Mouse (Mus musculus): ENCODE data around the gene Dusp3. TPM values are rescaled to one million over a fixed set of nuclear protein-coding genes. Genes with fewer than 3 reads are reported as not detected.
"Not testable (repeated sequence)": the region's sequence is repeated elsewhere in the genome, so short reads cannot be mapped to it uniquely, and the experiment has no call there.

The Dusp3 gene
- polyA plus RNA-seq, 1 experiment, result 135 TPM

DNA sequence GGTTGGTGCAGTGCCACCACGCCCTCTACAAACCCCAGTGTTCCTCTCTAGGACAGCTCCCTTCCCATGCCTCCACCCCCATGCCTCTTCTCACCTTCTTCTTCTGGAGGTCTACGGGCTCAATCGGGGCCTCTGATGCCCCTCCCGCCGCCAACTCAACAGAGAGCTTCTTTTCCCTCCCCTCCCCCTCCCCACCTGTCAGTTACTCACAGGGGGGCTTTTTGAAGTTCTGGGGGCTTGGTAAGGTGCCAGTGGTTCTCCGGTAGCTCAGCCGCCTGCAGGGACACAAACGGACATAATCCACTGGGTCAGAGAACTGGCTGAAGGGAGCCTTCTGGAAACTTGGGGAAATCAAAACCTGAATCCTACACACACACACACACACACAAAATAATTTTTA, 24.7 kb upstream of the Dusp3 start:
- DNase-seq (ENCODE audit: low read depth), result no peak

DNA sequence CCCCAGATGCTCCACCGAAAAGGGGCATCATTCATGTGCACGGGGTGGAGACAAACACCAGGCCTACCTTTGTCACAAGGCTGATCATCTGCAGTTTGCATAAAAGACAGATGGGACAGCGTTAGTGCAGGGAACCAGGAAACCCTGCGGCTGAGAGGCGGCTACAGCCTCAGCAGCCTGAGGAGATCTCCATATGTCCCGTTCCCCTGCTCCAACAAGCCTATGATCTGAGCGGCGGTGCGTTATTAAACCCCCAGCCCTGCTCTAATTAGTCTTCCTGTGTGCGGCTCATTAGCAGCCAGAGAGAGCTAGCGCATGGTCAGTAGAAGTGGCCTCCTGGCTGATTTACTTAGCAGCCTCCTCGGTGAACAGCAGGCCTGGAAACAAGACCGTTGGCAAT, 23.3 kb upstream of the Dusp3 start:
- DNase-seq (ENCODE audit: low read depth), result no peak

DNA sequence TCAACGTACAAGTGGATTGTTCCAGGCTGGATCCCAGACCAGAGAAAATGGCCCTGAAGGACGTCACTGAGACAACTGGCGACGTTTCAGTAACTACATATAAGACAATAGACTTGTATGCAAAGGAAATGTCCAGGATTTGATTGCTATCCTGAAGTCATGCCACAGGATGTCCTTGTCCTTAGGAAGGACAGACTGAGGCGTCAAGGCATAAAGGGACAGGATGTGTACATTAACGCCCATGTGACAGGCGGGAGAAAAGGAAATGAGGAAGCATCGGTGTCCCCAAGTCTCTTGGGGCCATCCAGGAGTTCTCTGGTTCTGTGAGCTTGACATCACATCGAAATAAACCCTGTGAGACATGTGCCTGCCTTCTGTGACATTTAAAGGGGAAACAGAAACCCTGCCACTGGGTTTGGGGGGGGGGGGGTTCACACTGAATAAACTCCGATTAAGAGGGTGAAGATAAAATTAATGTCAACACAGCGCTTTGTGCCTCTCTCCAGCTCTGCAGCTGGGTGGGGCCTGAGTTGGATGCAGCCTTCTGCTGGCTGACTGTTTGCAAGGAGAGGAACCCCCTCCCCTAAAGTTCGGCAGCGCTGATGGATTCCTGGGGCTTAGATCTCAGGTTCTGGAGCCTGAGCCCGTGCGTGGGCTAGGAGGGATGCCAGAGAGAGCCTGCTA, 22.3 kb upstream of the Dusp3 start:
- no peak for DNase-seq (ENCODE audit: low read depth)

DNA sequence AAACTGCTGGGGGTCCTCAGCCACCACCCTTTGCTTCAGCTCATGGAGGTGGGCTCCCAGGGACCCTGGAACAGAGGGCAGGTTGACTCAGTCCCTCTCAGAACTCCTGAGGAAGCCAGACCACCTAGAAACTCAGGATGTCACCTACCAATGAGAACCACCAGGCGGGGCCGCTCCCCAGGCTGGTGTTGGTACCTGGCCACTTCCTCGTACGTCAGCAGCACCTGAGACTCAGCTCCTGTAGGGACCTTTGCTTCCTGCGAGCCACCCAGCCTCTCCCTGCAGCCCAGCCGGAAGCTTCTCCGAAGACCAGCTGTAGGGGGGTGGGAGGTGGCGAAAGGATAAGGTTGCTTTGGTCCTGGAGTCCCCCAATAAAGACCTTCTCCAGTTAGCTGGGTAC, 21.6 kb upstream of the Dusp3 start:
- no peak for DNase-seq (ENCODE audit: low read depth)

DNA sequence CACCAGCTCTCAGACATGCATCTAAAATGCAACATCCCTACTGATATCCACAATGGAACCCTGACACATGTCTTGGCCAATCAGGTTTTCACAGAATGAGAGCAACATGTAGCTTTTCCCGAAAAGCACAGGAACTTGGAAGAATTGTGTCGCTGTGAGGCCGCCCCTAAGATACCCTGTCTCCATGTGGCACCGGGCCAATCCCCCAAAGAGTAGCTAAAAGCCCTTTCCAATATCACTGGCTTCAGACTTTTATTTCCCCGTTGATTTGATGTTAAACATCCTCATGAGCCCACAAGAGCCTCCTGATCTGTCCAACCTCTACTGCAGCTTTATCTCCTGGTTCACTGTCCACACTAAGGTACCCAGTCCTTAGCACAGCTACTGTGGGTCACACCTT, 19.9 kb upstream of the Dusp3 start:
- DNase-seq (ENCODE audit: low read depth), result no peak

DNA sequence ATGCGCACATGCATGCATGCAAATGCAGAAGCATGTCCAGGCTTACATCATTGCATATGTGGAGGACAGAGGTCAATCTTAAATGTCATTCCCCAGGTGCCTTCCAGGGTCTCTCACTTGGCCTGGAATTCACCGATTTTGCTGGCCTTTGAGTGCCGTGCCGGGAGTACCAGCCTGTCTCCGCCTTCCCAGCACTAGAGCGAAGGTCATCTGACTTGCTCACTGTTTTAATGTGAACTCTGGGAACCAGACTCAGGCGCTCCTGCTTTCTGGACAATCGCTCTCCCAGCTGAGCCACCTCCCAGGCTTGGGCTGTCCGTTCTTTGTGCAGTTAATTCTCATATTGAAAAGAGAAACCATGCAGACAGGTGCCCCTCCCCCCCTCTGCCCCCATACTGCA, 19.5 kb upstream of the Dusp3 start:
- DNase-seq (ENCODE audit: low read depth), result no peak

DNA sequence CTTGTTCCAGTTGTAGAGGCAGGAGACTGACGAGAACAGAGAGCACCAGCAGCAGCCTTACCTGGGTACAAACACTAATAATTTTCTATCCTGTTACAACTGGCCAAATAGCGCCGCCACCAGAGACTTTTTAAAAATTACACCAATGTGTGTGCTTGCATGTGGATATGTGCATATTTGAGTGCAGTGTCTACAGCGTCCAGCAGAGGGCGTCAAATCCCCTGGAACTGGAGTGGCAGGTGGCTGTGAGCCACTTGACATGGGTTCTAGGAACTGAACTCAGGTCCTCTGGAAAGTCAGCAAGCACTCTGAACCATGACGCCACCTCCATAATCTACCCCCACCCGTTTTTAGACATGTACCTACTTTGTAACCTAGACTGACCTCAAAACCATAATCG, 17.4 kb upstream of the Dusp3 start:
- DNase-seq (ENCODE audit: low read depth), result no peak

DNA sequence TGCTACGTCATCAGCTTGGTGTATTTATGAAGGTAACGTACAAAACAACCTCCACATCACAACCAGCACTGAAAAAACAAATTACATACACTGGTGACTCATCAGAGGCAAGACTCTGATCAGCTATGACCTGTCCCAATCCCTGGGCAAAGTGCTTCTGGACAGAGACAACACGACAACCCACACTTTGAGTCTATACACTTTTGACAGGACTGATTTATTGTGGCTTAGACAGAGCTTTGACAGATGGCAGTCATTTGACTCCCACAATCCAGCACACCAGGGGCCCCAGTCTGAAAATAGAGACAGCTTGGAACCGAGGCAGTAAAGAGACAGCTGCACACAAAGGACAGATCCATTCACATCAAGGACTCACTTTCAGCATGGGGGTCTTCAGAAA, 12.7 kb upstream of the Dusp3 start:
- no peak for DNase-seq (ENCODE audit: low read depth)

DNA sequence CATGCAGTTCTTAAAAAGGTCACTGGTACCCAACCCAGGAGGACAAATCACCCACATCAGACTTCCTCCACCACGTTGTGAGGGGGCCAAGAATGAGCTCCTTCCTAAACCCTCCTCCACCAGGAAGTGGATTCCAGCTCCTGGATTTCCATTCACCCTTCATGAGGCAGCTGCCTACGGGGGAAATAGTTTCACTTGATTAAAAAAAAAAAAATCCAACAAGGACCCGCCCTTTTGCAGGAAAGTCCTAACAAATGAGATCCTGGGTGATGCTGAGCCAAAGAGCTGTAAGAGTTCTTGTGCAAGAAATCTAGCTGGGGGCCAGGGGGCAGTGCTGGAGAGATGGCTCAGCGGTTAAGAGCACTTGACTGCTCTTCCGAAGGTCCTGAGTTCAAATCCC, 11.4 kb upstream of the Dusp3 start:
- no peak for DNase-seq (ENCODE audit: low read depth)

DNA sequence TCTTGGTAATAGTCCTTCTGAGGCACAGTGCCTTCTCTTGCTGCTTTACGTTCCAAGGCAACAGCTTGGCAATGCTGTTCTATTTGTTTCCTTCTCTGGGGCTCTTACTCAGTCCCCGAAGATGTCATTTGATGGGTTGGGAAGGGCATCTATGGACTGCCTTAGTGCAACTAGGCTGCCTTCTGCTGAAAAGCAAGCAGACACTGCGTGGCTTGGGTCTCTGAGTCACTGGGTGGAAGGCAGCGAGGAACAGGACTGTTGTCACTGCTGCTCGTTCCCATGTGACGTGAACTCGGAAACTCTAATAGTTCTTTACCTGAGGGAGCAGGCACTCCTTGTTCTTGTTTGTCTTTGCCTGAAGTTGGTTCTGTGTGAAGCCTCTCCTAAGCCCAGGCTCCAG, 9.1 kb upstream of the Dusp3 start:
- no peak for DNase-seq (ENCODE audit: low read depth)

DNA sequence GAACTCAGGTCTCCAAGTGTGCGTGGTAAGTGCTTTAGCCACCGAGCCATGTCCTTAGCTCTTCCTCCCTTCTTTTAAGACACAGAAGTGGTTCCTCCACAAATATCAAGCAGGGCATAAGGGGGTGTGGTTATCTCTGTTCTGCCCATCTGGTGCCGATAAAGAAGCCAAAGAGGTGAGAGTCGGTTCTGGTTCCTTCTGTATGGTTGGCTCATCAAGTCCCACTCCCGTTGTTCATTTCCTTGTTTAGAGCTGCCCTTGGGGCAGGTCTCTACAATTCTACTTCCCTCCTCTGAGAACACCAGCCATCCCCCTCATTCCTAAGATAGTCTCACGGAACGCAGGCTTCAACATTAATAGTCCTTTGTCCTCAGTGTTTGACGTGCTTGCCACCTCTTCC, 7.3 kb upstream of the Dusp3 start:
- no peak for DNase-seq (ENCODE audit: low read depth)

DNA sequence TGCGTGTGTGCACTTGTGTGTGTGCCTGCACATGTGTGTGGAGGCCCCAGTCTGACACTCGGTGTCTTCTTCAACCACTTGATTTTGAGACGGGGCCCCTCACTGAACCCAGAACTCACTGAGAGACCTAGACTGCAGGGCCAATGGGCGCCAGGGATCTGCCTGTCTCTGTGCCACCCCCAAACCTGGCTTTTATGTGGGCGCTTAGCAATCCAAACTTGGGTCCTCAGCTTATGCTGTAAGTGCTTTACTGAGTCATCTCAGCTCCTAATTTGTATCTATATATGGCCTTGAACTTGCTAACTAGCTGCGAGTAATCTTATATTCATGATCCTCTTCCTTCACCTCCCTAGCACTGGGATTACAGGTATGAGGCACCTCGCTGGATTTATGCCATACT, 5.6 kb upstream of the Dusp3 start:
- DNase-seq (ENCODE audit: low read depth), result no peak

DNA sequence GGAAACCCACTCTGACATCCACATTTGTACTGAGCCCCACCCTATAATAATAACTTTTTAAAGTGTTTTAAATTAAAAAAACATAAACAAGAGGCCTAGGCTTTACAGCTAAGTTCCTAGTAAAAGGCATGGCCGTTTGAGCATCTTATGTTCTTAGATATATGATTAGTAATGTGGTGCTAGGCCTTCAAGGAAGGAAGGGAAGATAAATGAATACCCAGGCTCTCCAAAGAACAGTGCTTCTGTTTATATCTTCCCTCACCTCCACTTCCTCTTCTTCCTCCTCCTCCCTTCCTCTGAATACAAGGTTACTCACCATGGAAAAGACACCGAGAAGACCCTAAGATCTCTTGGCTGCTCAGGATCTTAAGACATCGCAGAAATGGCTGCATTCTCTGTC, 5.0 kb upstream of the Dusp3 start:
- no peak for DNase-seq (ENCODE audit: low read depth)

DNA sequence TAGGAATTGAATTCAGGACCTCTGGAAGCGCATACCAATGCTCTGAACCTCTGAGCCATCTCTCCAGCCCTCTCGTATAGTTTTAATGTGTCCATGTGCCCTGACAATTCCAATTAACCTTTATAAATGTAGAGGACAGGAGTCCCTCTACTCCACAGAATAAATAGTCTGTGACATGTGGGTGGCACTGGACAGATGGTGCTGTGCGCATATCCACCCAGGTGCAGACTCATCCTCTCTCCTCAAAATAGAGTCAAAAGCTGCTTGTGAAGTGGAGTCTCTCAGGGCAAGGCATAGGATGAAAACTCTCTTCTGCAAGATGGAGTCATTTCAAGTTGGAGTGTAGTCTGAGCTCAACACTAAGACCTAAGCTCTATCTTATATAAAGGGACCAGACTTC, 3.4 kb upstream of the Dusp3 start:
- no peak for DNase-seq (ENCODE audit: low read depth)

DNA sequence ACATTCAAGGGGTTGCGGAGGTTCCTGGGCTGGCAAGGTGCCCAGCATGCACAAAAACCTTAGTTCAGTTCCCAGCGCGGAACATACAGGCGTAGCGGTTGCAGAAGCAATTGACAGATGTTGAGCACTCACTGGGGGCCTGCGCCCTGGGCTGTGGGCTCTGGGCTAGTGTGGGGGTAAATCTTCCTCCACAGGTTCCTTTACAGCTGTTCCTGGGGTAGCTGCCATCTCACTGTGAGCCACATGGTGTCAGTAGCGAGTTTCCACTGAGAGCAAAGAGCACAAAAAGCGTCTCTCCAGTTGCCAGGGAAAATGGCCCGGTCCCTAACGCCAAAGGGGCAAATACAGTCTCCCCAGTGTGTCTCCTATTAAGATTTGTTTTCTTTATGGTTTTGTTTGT, 823 bp downstream of the Dusp3 start:
- DNase-seq (ENCODE audit: low read depth), result no peak

DNA sequence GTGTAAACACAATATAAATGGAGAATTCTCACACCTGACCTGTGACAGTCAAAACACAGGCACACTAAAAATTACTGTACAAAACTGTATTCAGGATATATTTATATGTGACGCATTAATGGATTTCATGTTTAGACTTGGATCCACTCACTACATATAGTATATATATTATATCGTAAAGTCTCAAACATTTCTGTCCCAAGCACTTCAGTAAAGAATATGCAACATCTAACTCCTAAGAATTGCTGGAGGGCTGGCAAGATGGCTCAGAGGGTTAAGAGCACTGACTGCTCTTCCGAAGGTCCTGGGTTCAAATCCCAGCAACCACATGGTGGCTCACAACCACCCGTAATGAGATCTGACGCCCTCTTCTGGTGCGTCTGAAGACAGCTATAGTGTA, 1.4 kb downstream of the Dusp3 start:
- DNase-seq (ENCODE audit: low read depth), result not testable (repeated sequence)

DNA sequence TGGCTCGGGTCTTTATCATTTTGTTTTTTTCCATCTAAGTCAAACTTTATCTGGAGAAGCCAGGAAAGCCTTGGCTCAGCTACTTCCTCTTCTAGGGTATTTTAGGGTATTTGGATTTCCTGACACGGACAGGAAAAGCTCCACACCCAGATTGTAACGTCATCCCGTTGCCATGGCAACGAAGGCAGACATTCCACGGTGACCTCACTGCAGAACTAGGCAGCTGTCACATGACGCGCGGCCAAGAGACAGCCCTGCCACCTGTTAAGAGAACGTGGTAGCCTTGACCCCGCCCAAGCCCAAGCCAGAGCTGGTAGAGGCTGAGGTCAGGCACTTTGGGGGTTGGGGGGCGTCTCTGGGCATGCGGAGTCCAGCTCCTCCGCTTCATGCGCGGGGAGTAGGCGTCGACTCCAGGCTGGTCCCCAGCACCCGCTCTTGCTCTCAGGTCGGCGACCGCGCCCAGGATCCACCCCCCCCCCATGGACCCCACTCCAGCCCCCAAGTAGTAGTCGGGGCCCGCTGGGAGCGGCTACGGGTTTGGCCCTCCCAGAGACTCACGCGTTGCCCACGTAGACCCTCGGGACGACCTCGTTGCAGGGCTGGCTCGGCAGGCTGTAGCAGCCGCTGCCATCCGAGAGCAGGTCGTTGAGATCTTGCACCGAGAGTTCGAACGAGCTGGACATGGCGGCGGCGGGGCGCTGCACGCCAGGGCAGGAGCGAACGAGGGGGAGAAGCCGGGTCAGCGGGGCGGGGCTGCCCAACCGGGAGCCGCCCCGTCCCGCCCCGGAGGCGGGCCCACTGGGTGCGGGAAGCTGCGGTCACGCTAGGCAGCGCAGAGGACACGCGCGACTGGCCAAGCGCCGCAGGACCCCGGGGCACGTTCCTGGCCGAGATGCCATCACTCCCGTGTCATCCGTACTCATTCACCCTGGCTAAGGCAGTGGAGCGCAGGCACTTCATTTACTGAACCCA, 2.5 kb downstream of the Dusp3 start, which contains the start of gene Cfap97d1:
TSS of gene Cfap97d1 (plus strand) at position 226 of the 972 bp plus-strand sequence.
- DNase-seq (ENCODE audit: low read depth), result no peak

DNA sequence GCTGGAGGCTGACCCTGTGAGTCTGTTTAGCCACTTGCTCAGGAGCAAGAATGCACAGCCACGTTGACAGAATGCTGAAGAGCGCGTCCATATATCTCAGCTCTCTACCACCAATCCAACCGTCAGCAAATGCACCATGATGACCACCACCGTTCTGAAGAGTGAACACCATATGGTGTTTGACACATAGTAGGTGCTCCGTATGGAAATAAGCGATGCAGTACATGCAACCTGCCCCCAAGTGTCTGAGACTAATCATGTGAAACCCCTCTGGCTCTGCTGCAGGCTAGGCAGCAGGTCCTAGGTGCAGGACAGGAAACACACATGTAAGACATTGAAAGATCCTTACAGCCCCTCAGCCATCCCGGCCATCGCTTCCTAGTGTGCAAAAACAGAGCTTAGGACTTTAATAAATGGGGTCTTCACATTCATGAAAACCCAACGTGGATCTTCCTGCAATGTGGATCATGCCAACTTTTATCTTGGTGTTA, 3.3 kb downstream of the Dusp3 start:
- no peak for DNase-seq (ENCODE audit: low read depth)

DNA sequence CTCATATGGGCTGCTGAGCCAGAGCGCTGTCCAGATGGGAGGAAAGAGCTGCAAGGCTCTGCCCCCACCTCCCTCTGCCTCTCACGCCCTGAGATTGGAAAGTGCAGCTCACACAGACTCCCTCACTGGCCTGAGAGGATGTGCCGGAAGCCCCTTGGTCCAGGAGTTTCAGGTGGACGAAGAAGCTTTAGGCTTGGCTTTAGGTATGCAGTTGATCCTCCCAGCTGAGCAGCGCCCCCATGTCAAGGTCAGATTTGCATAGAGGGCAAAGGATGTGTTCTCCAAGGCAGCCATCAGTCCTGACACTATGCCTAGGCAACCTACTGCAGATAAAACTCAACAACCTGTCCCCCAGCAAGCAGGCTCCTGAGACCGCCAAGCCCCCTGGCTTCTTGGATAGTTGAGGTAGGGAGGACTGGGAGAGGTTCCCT, 3.8 kb downstream of the Dusp3 start:
- no peak for DNase-seq (ENCODE audit: low read depth)

DNA sequence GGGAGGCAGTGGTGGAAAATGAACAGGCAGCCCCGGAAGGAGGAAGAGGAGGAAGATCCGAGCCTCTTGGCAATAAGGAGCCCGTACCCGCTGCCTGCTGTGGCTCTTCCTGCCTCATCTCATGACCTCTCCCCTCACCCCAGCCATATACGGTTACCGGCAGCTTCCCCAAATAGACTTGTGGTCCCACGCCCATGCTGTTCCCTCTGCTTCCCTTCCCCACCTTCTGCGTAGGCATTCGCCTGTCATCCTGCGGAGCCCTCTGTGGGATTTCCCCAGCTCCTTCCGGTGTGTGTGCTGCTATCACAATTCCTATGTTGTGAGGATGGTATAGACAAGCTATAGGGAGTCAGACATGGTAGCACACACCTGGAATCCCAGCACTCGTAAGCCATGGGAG, 5.0 kb downstream of the Dusp3 start:
- DNase-seq (ENCODE audit: low read depth), result no peak

DNA sequence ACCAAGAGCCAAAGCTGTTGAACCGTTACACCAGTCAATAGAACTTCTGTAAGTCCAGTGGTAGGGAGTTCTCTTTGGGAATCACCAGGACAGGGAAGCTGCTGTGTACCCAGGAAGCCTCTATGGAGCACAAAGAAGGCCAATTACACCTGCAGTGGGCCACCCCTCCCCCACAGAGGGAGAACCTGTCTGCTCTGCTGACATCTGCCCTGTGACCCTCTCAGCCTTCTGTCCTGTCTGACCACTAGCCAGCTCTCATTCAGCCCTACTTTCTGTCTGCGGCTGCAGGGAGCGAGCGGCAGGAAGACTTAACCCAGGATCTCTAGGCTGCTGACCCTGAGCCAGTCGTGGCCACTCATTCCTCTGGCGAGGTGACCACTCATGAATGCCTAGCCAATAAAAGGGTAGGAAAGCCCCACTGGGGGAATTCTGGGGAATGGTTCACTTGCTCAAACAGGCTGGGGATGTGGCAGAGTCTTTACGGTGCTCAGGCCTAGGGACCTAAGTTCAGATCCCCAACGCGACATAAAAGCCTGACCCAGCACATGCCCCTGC, 6.1 kb downstream of the Dusp3 start:
- no peak for DNase-seq (ENCODE audit: low read depth)

DNA sequence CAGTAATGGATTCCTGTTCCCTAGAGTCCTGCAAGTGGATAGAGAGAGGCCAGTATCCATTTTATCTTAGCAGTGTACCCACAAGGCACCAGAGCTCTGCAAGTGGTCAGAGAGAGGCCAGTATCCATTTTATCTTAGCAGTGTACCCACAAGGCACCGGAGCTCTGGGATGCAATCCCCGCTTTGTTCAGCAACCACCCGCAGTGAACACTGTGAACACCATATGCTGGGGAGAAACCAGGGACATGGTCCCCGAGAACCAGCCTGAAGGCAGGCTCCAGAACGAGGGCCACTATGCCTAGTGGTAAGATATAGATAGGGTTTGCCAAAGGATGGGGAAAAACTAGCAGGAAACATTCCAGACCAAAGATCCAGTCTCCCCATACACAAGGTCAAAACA, 7.7 kb downstream of the Dusp3 start:
- no peak for DNase-seq (ENCODE audit: low read depth)

DNA sequence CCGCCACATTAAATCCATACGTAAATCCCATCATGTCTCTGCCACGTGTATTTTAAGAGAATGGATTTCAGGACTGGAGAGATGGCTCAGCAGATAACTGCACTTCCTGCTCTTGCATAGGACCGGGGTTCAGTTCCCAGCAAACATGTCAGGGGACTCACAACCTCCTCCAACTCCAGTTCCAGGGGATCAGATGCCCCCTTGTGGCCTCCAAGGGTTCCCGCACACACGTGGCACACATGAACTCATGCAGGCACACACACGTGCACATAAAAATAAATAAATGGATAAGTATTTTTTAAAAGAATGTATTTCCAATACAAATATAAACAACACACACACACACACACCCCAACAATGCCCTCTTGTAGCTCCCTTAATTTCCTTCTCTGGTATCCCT, 9.9 kb downstream of the Dusp3 start:
- no peak for DNase-seq (ENCODE audit: low read depth)
